Mouse (Mus musculus): Measurements from ENCODE around the gene Kdm3a. TPM values are rescaled to one million over a fixed set of nuclear protein-coding genes. Genes with fewer than 3 reads are reported as not detected.

Gene Kdm3a
- total and polyA plus RNA-seq, 3 experiments = 8.2 to 196 (median 144) TPM

- ATAC-seq (ENCODE audit: extremely low read depth, insufficient number of reproducible peaks, low FRiP score, poor library complexity, severe bottlenecking) = no peak
- H3K36me3 ChIP-seq (replicated peaks) = peaks cover 85% of the 10 kb centered on the region
- no peak for DNase-seq (ENCODE audit: low spot score)
- no peaks in the 10 kb centered on the region for H3K27me3 ChIP-seq (ENCODE audit: insufficient read depth, low read length)
- TF ChIP-seq POLR2AphosphoS5 (IDR thresholded peaks at IDR 0.05; ENCODE audit: insufficient replicate concordance, low read depth, low read length) (no peak), CTCF (IDR thresholded peaks at IDR 0.05; ENCODE audit: low read depth, low read length) (no peak), GATA1 (IDR thresholded peaks at IDR 0.05; ENCODE audit: borderline replicate concordance, low read length) (no peak), GATA2 (IDR thresholded peaks at IDR 0.05; ENCODE audit: borderline replicate concordance, low read depth, low read length) (no peak), TAL1 (conservative IDR thresholded peaks at IDR 0.05; ENCODE audit: low read depth, low read length) (no peak)
- no peaks in the 10 kb centered on the region for H3K9me3 ChIP-seq (replicated peaks)
- peaks cover 26% of the 10 kb centered on the region for H3K4me1 ChIP-seq (ENCODE audit: insufficient read depth, low read depth, low read length)
- no peak overlapping the region for H3K4me3 ChIP-seq (ENCODE audit: low read depth, low read length)
Measured at GRCm38 (mm10) chr6:71608994-71609393, 23.8 kb downstream of the Kdm3a start.

- no peak overlapping the region for H3K4me3 ChIP-seq (ENCODE audit: low read depth, low read length)
- ATAC-seq (ENCODE audit: extremely low read depth, insufficient number of reproducible peaks, low FRiP score, poor library complexity, severe bottlenecking) (no peak), DNase-seq (ENCODE audit: low spot score) (no peak)
- no peaks in the 10 kb centered on the region for H3K27me3 ChIP-seq (ENCODE audit: insufficient read depth, low read length)
- no peaks in the 10 kb centered on the region for H3K9me3 ChIP-seq (replicated peaks)
- TF ChIP-seq POLR2AphosphoS5 (IDR thresholded peaks at IDR 0.05; ENCODE audit: insufficient replicate concordance, low read depth, low read length) (no peak), GATA2 (IDR thresholded peaks at IDR 0.05; ENCODE audit: borderline replicate concordance, low read depth, low read length) (no peak), TAL1 (conservative IDR thresholded peaks at IDR 0.05; ENCODE audit: low read depth, low read length) (no peak), GATA1 (IDR thresholded peaks at IDR 0.05; ENCODE audit: borderline replicate concordance, low read length) (no peak), CTCF (IDR thresholded peaks at IDR 0.05; ENCODE audit: low read depth, low read length) (no peak)
- peaks cover 86% of the 10 kb centered on the region for H3K36me3 ChIP-seq (replicated peaks)
- peaks cover 22% of the 10 kb centered on the region for H3K4me1 ChIP-seq (ENCODE audit: insufficient read depth, low read depth, low read length)
Measured at GRCm38 (mm10) chr6:71607756-71608155, 25.0 kb downstream of the Kdm3a start.

GRCm38 (mm10) chr6:71590154-71590553, 42.6 kb downstream of the Kdm3a start:
- no peak for ATAC-seq (ENCODE audit: extremely low read depth, insufficient number of reproducible peaks, low FRiP score, poor library complexity, severe bottlenecking)
- peaks cover 91% of the 10 kb centered on the region for H3K36me3 ChIP-seq (replicated peaks)
- TF ChIP-seq TAL1 (conservative IDR thresholded peaks at IDR 0.05; ENCODE audit: low read depth, low read length) (no peak), POLR2AphosphoS5 (IDR thresholded peaks at IDR 0.05; ENCODE audit: insufficient replicate concordance, low read depth, low read length) (no peak), GATA2 (IDR thresholded peaks at IDR 0.05; ENCODE audit: borderline replicate concordance, low read depth, low read length) (no peak), CTCF (IDR thresholded peaks at IDR 0.05; ENCODE audit: low read depth, low read length) (no peak), GATA1 (IDR thresholded peaks at IDR 0.05; ENCODE audit: borderline replicate concordance, low read length) (no peak)
- no peaks in the 10 kb centered on the region for H3K27me3 ChIP-seq (ENCODE audit: insufficient read depth, low read length)
- H3K9me3 ChIP-seq (replicated peaks) = no peaks in the 10 kb centered on the region
- H3K4me3 ChIP-seq (ENCODE audit: low read depth, low read length) = no peak overlapping the region
- peaks cover 3% of the 10 kb centered on the region; the same call in 1 of the 2 replicates for H3K4me1 ChIP-seq (ENCODE audit: insufficient read depth, low read depth, low read length)
- DNase-seq (ENCODE audit: low spot score) = no peak

GRCm38 (mm10) chr6:71589401-71589800, 43.4 kb downstream of the Kdm3a start:
- ATAC-seq (ENCODE audit: extremely low read depth, insufficient number of reproducible peaks, low FRiP score, poor library complexity, severe bottlenecking) = no peak
- Histone ChIP-seq H3K9me3 (replicated peaks) (no peaks in the 10 kb centered on the region), H3K4me3 (ENCODE audit: low read depth, low read length) (no peak overlapping the region), H3K4me1 (ENCODE audit: insufficient read depth, low read depth, low read length) (peaks cover 3% of the 10 kb centered on the region; the same call in 1 of the 2 replicates), H3K36me3 (replicated peaks) (peaks cover 90% of the 10 kb centered on the region), H3K27me3 (ENCODE audit: insufficient read depth, low read length) (no peaks in the 10 kb centered on the region)
- no peak for DNase-seq (ENCODE audit: low spot score)
- TF ChIP-seq GATA2 (IDR thresholded peaks at IDR 0.05; ENCODE audit: borderline replicate concordance, low read depth, low read length) (no peak), CTCF (IDR thresholded peaks at IDR 0.05; ENCODE audit: low read depth, low read length) (no peak), TAL1 (conservative IDR thresholded peaks at IDR 0.05; ENCODE audit: low read depth, low read length) (no peak), GATA1 (IDR thresholded peaks at IDR 0.05; ENCODE audit: borderline replicate concordance, low read length) (no peak), POLR2AphosphoS5 (IDR thresholded peaks at IDR 0.05; ENCODE audit: insufficient replicate concordance, low read depth, low read length) (no peak)

GRCm38 (mm10) chr6:71583198-71583597, 49.6 kb downstream of the Kdm3a start:
- Histone ChIP-seq H3K27me3 (ENCODE audit: insufficient read depth, low read length) (no peaks in the 10 kb centered on the region), H3K9me3 (replicated peaks) (no peaks in the 10 kb centered on the region), H3K36me3 (replicated peaks) (peaks cover 82% of the 10 kb centered on the region), H3K4me3 (ENCODE audit: low read depth, low read length) (no peak overlapping the region), H3K4me1 (ENCODE audit: insufficient read depth, low read depth, low read length) (peaks cover 3% of the 10 kb centered on the region; the same call in 1 of the 2 replicates)
- DNase-seq (ENCODE audit: low spot score) (no peak), ATAC-seq (ENCODE audit: extremely low read depth, insufficient number of reproducible peaks, low FRiP score, poor library complexity, severe bottlenecking) (no peak)
- TF ChIP-seq CTCF (IDR thresholded peaks at IDR 0.05; ENCODE audit: low read depth, low read length) (no peak), TAL1 (conservative IDR thresholded peaks at IDR 0.05; ENCODE audit: low read depth, low read length) (no peak), GATA2 (IDR thresholded peaks at IDR 0.05; ENCODE audit: borderline replicate concordance, low read depth, low read length) (no peak), POLR2AphosphoS5 (IDR thresholded peaks at IDR 0.05; ENCODE audit: insufficient replicate concordance, low read depth, low read length) (no peak), GATA1 (IDR thresholded peaks at IDR 0.05; ENCODE audit: borderline replicate concordance, low read length) (no peak)

GRCm38 (mm10) chr6:71579478-71579877, 53.3 kb downstream of the Kdm3a start:
- Histone ChIP-seq H3K9me3 (replicated peaks) (no peaks in the 10 kb centered on the region), H3K36me3 (replicated peaks) (peaks cover 84% of the 10 kb centered on the region), H3K4me3 (ENCODE audit: low read depth, low read length) (no peak overlapping the region), H3K27me3 (ENCODE audit: insufficient read depth, low read length) (no peaks in the 10 kb centered on the region), H3K4me1 (ENCODE audit: insufficient read depth, low read depth, low read length) (no peaks in the 10 kb centered on the region)
- no peak for DNase-seq (ENCODE audit: low spot score)
- no peak for ATAC-seq (ENCODE audit: extremely low read depth, insufficient number of reproducible peaks, low FRiP score, poor library complexity, severe bottlenecking)
- no peak for TF ChIP-seq GATA1 (IDR thresholded peaks at IDR 0.05; ENCODE audit: borderline replicate concordance, low read length)
- TF ChIP-seq GATA2 (IDR thresholded peaks at IDR 0.05; ENCODE audit: borderline replicate concordance, low read depth, low read length) = no peak
- TF ChIP-seq POLR2AphosphoS5 (IDR thresholded peaks at IDR 0.05; ENCODE audit: insufficient replicate concordance, low read depth, low read length) = no peak
- TF ChIP-seq CTCF (IDR thresholded peaks at IDR 0.05; ENCODE audit: low read depth, low read length) = no peak
- no peak for TF ChIP-seq TAL1 (conservative IDR thresholded peaks at IDR 0.05; ENCODE audit: low read depth, low read length)

All from G1E (cell line).